Mouse (Mus musculus) bone marrow macrophage, adult 2 months (primary cell): ENCODE measurements around the gene Pdhx.

Source experiments
- CTCF ChIP-seq: IDR thresholded peaks from 2 replicates; pipeline ENCODE4 v1.5.1; 2012; ENCODE audit warnings: low read depth, mild to moderate bottlenecking, low read length, moderate library complexity
- POLR2A ChIP-seq: IDR thresholded peaks from 2 replicates; pipeline ENCODE4 v1.6.1; 2012; ENCODE audit warnings: mild to moderate bottlenecking, low read depth, low read length, borderline replicate concordance

DNA sequence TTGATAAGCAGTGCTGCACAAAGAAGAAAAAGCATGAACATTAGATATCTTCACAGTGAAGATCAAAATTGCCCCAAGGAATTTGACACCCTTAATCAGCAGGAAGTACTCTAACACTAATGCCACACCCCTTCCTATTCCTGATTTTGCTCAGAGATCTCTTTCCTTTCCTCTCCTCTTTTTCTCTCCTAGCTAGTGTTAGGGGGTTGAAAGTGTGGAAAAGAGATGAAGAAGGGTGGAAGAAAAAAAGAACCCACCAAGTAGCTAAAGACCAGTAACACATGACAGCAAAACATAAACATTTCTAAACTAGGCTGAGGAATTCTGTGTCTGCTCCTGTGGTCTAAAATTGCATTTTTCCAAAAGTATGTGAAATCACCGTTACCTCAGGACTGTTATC, 4.7 kb downstream of the Pdhx start:
- TF ChIP-seq POLR2A (no peak), CTCF (no peak)
